Mouse (Mus musculus): Measurements from ENCODE around the gene Purb.

Gene Purb

DNA sequence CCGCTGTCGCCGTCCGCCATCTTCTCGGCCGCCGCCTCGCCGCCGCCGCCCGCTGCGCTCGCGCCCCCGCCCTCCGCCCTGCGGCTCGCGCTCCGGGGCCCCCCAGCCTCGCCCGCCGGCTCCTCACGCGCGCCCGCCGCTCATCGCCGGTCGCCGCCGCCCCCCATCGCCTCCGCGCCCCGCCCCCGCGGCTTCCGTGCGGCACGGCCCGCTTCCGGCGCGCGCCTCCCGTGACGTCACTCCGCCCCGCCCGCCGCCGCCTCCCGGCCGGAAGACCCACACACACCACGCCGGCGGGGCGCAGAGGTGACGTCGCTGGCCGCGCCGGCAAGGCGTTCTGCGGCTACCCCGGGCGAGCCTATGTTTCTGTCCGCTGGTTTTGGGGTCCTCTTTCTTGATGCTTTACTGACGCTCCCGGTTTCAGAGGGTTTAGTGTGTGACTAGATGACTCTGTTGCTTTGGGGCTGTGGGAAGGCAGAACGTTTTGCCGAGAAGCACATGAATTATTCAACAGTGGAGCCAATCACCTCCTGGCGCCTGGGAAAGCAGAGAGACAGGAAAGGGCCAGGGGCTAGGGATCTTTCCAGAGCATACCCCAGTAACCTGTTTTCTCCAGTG is at the start of gene Purb:
Gene Purb, minus strand, starts transcription at position 51 of the 618 bp plus-strand sequence.
- DNase-seq (ENCODE audit: low spot score): peak; percentile 85

DNA sequence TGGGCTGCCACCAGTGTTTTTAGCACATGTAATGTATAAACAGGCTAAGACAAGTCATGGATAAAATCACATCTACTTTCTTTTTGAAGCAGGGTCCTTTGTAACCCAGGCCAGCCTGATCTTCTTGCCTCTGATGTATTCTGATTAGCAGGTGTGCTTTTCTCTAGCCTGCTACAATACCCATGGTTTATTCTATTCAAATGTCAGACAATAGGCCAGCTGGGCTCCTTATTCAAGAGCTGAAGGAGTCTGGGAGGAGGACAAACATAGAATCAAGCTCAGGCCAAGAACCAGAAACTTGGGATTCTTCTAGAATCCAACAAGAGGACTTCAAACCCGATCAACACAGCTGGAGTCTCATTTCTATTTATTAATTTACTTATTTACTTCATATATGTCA is 49.5 kb upstream of the Purb start:
- DNase-seq (ENCODE audit: low spot score): no peak

DNA sequence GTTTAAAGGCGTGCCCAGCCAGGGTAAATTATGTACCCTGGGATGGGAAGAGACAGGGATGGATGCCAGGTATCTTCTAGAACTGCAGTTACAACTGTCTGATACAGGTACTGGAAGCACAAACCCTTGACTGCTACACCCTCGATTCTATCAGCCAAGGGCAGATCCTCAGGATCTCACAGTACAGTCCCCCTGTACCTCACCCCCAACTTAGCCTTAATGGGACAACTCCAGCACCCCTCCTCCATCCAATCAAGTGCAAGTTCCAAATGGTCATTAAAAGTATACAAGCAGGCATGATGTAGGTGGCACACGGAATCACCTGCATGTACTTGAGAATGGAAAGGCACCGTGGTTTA is 49.1 kb upstream of the Purb start:
- no peak for DNase-seq (ENCODE audit: low spot score)

DNA sequence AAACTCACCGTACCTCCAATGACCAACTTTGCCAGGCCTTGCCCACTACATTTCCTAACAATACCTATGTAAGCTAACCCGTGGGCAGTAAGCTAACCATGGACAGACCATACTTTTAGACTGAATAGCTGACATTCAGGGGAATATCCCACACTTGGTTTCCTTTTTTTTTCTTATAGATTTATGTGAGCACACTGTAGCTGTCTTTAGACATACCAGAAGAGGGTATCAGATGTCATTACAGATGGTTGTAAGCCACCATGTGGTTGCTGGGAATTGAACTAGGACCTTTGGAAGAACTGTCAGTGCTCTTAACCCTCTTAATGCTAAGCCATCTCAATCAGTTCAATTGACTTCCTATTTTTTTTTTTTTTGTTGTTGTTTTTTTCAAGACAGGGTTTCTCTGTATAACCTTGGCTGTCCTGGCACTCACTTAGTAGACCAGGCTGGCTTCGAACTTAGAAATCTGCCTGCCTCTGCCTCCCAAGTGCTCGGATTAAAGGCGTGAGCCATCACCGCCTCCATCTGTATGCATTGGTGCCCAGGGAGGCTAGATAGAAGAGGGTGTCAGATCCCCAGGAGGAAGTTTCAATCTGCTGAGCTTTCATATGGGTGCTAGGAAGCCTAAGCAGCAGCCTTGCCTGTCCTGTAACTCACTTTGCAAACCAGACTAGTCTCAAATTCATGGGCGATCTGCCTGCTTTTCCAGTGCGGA is 48.6 kb upstream of the Purb start:
- no peak for DNase-seq (ENCODE audit: low spot score)

DNA sequence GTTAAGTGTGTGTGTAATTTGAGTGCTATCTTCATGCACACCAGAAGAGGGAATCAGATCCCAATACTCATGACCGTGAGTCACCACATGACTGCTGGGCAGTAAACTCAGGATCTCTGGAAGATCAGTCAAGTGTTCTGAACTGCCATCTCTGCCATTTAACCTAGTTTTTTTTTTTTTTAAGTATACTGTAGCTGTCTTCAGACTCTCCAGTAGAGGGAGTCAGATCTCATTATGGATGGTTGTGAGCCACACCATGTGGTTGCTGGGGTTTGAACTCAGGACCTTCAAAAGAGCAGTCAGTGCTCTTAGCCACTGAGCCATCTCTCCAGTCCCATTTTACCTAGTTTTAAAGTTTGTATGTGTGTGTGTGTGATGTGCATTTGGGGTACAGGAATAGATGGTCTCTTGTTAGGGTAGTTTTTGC is 48.0 kb upstream of the Purb start:
- DNase-seq (ENCODE audit: low spot score): no peak

DNA sequence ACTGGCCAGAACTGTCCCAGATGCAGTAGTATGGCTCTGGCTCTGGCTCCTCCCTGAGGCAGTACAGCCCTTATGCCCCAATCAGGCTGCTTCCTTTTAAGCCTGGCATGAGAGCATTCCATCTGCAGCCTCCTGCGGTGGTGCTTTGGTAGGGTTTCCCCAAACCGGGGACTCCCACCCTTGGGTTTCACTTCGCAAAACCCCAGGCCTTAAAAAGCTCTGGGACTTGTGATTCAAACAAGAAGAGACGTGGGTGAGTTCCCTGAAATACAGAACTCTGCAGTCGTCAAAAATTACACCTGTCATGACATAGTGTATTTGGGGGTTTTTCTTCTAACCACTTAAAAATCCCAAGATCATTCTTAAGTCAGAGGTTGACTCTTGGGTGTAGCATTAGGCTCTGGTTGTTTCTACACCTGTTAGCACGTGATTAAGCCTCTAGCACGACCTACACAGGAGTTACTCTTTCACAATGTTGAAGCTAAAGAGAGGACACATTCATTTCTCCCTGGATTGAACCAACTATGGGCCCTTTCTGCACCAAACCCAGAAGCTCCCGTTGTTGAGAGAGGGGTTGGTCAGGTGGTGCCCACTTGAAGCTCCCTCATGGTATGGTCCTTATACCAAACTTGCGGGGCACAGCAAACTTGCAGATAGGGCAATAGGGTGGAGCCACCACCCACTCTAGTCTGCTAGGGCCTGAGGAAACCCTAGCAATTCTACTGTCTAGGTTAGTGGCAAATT is 47.2 kb upstream of the Purb start:
- no peak for DNase-seq (ENCODE audit: low spot score)

DNA sequence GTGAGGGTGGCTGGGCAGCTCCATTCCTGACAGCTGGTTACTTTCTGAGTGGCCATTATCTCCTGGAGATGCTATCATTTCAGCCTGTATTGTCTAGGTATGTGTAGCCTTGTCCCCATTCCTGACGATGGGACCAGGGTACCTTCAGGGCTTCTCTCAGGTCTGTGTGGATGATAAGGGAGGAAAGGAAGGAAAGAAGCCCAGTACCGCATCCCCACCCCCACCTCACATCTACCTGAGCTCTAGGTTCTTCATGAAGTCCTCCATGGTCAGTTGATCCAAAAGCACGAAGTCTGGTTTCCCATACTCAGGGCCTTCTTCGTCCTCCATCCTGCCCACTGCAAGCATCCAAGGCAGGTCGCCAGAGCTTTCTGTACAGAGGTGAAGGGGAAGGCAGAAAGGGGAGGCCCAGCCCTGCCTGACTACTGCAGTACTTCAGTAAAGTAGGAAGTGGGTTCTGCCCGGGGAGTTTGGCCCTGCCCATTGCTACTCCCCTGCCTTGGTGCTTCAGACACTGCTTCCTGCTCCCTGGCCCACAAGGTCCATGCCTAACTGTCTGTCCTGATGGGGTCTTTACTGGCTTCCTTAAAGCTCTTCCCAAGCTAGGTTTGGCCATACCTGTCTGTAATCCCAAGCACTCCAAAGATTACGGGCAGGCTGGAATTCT is 44.9 kb upstream of the Purb start, which contains the start of gene Myo1g:
Gene Myo1g, minus strand, starts transcription at position 459 of the 667 bp plus-strand sequence.
- no peak for DNase-seq (ENCODE audit: low spot score)

DNA sequence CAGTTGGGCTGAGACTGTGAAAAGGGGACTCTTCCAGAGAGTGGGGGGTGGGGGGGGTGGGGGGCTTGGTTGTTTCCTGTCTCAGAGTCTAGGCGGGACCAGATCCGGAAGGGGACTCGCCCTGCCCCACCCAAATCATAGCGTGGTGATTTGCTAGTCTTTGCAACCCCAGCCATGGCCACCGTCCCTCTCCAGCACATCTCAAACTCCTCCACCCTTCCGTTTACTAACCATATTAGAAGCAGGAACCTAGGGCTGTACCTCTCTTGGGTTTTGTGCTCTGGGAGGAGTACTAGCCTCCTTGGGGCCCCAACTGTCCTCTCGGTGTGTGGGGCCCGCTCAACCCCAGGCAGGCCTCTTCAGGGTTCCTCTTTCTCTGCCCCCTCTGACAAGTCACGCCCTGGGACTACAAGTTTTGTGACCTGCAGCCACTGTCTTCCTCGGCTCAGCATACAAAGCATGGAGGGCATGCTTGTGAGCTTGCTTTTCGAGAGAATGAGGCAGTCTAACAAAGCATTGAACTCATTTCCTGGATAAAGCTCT is 43.8 kb upstream of the Purb start:
- no peak for DNase-seq (ENCODE audit: low spot score)

DNA sequence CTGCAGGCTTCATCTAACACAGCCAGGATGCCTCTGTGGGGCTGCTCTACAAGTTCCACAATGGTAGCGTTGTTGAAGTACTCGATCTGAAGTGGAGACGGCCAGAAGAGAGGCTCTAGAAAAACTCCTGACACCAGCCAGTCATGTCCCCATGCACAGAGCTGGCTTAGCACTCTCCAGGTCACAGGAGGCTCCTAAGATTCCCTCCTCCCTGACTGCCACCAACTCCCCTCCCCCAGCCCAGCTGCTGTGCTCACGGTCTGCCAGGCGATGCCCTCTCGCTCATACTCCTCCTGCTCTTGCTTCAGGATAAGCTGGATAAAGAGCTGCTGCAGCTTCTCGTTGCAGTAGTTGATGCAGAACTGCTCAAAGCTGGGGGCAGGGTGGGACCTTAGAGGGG is 39.1 kb upstream of the Purb start:
- DNase-seq (ENCODE audit: low spot score): no peak

DNA sequence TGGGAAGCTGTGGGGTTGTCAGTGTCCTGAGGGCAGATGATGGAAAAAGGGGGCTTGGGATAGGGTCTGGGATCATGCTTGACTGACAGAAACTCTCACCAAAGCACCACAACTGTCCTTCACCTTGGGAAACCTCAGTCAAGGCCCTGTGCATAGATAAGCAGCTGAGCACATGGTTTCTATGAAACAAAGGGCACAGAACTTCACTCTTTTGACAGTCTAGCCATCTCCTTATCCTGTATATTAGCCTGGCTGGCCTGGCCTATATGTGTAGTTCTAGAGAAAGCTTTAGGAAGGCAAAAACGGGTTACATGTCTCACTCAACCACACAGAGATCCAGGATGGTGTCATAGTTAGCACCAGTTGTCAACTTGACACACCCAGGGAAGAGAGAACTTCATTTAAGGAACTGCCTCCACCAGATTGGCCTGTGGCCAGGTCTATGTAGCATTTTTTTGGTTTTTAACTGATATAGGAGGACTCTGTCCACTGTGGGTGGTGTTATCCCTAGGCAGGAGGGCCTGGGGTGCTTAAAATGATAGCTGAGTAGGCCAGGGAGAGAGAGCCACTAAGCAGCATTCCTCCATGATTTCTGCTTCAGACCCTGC is 32.7 kb upstream of the Purb start:
- no peak for DNase-seq (ENCODE audit: low spot score)

DNA sequence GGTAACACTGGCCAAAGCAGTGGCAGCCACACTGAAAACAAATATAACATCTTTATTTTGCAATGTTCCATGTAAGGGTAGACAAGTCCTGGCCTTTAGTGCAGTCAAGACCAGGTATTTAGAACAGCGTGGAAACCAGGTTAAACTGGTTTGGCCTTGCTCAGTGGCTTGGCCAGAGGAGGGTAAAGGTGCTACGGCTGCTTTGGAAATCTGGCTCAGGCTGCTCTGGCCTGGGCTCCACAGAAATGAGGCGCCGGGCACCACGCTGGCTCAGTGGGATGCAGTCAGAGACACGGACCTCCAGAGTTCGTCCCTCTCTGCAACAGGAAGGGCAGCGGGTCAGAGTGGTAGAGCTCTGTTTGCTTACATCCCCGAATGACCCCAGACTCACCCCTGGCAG is 30.8 kb upstream of the Purb start:
- DNase-seq (ENCODE audit: low spot score): no peak

DNA sequence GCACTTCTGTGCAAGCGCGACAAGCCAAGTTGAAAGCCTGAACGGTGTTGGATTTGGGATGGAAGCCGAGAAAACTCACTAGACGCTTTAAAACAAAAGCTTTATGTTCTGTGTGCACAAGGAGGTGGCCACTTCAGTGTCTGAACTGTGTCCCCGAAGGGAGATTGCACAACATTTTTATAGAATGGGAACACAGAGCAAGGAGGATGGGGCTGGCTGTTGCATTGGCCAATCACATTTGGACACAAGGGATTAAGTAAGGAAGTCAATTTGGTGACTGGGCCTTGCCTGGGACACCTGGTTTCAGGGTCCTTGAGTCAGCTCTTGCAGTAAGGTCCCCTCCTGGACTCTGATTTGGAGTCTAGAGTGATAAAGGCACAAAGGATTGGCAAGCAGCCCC is 29.0 kb upstream of the Purb start:
- DNase-seq (ENCODE audit: low spot score): no peak

DNA sequence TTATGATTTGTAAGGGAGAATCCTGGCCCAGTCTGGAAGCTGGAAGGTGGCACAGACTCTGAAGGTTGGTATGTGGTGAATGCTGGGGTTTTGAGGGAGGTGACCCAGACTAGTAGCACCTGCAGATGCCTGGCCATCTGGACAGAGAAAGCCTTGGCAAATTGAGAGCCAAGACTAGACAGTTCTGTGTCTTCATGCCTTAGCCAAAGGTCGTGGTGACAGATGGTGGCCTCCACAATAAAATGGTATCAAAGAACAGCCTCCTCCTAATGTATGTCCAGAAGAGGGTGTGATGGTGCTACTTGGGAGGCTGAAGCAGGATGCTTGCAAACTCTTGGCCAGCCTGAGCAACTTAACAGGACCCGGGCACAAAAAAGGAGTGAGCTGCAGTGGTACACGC is 28.5 kb upstream of the Purb start:
- DNase-seq (ENCODE audit: low spot score): no peak

DNA sequence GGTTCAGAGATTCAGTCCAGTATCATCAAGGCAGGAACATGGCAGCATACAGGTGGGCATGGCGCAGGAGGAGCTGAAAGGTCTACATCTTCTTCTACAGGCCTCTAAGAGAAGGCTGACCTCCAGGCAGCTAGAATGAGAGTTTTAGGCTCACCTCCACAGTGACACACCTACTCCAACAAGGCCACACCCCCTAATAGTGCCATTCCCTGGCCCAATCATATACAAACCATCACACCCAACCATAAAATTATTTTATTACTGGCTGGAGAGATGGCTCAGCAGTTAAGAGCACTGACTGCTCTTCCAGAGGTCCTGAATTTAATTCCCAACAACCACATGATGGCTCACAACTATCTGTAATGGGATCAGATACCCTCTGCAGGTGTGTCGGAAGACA is 26.8 kb upstream of the Purb start:
- DNase-seq (ENCODE audit: low spot score): no peak

DNA sequence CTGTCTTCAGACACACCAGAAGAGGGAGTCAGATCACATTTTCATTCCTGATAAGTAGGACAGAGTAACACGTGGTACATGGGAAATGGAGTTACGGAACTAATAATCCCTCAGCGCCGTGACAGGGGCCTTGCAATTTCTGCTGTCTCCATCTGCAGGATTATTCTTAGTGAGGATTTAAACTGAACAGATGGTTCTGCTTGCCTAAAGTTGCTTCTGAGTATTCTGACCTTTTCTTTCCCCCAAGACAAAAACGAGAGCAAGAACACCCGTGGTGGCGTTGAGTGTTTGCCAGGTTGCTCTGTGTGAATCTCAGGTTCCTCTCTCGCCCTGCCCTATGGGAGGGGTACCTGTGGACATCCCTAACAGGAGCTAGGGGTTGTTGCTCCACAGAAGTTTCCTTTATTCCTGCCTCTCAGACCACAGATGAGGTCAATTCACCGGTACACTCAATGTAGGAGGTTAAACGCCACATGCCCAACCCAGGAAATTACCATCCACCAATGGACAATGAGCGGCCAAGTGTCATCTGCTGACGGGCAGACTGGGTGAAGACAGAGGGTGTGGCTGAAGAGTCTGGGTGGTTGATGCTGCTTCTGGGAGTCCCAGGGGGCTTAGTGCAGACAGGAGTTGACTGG is 21.7 kb upstream of the Purb start:
- DNase-seq (ENCODE audit: low spot score): no peak

DNA sequence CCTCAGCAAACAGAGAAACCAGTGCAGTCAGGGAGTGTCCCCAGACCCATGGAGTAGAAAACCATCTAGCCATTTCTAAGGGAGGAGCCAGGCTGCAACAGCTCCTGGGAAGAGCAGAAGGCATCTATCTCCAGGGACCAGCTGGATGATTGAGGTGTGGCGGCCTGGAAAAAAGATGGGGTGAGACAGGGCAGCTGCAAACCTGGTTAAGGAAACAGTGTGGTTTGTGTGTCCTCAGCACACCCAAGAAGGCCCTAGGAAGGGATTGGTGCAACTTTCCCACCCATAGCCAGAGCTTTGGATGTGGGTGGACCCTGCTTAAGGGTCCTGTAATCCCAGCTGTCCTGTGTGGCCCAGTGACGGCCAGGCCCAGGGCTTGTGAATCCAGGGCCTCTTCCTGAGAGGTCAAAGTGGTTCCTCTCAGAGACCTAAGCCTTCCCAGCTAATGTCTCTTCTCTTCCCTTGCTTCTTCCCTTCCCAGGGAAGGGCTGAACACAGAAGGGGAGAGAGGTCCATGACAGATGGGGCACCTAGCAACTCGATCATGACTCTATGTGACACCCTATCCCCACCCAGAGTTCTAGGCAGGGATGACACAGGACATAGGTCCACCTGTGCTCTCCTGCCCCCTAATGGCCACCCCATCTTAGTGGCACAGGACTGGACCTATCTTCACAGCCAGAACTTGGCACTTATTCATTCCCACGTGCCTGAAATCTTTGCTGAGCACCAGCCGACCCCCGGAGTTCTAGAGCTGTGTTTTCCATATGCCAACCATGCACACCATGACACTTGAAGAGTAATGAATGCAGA is 14.2 kb upstream of the Purb start:
- no peak for DNase-seq (ENCODE audit: low spot score)

DNA sequence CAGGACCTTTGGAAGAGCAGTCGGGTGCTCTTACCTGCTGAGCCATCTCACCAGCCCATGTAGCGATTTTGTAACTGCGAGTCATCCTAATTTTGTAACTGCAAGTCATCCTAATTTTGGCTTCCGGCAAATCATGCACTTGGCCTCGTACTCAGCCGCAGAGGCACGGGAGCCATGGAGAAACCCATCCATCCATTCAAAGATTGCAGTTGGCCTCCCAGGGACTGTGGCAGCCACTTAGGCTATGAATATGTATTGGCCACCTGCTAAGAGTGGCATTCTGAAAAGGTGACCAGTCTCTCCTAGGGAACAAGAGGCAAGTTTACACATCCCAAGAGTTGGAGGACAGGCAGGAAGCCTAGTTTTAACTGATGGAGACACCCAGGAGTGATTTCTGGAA is 13.5 kb upstream of the Purb start:
- DNase-seq (ENCODE audit: low spot score): no peak

DNA sequence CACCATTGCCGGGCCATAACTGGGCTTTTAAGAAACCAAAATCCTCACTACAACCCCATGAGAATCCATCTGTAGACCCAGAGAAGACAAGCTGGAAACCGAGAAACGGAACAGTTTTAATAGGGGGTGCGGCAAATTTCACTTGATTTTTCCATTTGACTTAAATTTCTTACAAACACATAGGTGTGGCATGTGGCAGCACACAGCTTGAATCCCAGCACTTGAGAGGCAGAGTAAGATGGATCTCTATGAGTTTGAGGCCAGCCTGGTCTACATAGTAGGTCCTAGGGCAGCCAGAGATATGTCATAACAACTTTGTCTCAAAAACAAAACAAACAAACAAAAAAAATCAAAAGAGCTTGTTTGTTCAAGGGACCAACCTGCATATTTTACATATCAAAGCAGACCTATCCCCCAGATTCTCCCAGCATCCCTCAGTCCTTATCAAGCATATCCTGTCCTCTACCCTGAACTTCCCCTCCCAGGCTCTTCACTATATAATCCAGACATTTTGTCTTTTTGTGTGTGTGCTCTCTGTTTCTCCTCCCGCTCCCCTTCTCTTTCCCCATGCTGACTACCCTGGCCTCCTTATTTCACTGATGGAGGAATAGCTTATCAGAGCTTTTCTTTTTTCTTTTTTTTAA is 12.4 kb upstream of the Purb start:
- no peak for DNase-seq (ENCODE audit: low spot score)

DNA sequence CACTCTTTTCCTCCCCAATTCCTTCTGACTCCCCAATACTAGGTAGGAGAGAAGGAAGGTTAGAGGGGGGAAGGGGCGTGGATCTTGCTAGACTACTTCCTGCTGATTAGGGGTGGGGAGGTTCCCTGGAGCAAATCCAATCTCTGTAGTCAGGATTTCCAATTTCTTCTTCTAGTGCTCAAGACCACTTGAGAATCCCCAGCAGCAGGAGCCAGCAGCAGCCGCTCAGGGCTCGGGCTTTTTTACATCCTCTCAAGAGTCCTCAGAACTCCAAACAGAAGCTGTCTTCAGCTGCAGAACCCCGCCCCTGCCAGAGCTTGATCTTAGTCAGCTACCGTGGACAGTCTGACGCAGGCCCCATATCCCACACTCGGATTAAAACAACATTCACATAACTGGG is 11.8 kb upstream of the Purb start:
- no peak for DNase-seq (ENCODE audit: low spot score)

DNA sequence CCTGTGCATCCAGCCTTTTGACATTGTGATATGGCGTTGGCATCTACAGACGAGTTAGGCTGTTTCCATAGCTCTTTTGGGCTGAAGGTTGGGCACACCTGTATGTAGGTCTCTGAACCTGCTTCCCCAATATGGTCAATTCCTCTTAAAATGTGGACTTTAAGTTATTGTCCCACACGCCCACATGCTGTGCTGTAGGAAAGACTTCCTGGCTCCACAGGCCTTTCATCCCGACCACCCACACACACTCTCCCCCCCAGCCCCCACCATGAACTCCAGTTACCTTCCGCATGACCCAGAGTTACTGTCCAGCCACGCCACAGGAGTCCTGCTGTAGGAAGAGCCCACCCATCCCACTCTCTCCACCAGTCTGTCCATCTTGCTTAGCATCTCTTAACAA is 11.2 kb upstream of the Purb start:
- DNase-seq (ENCODE audit: low spot score): no peak

All from c-Kit-positive CD71-positive TER-119-positive erythroid progenitor cells, embryonic 14.5 days (primary cell).